Comparison of ENCODE assay signal across 12 mouse cellular contexts in the genomic region with DNA sequence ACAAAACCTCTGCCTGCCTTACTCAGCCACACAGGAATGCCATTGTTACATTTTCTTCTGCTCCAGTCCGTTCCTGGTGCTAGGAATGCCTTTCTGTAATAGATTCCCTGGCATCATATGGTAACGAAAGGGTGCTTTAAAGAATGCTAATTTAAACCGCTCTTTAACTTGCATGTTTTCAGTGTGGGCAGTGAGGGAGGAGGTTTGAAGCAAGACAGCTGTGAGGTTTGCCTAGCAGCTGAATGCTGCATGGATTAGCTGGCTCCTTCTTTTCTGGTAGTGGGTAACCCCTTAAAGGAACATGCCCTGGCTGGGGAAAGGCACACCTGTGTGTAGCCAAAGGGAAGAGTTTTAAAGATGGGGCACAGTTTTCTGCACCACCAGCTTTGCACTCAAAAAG.
DNase-seq lines count a peak whose midpoint lies in the region; ATAC-seq and TF ChIP-seq lines count a peak whose summit lies in the region.
"Had no signal": no experiment of that assay in that cellular context is flagged by ENCODE, and none has a peak within 500 bp of the region (broad histone marks: within the 10 kb centered on the region; RNA-seq: fewer than 3 reads in every experiment).

No protein-coding gene starts in this region.

- no peaks in the 10 kb centered on the region for H3K9me3 ChIP-seq in heart, postnatal 0 days (replicated peaks; ENCODE audit: control insufficient read depth, low read length)
- no peaks in the 10 kb centered on the region for H3K9me3 ChIP-seq in midbrain, embryonic 11.5 days (ENCODE audit: control insufficient read depth, low read length)
- no peaks in the 10 kb centered on the region for H3K9me3 ChIP-seq in midbrain, embryonic 16.5 days (replicated peaks; ENCODE audit: control insufficient read depth, low read length, poor library complexity, severe bottlenecking)
- no peaks in the 10 kb centered on the region for H3K9me3 ChIP-seq in forebrain, embryonic 14.5 days (replicated peaks; ENCODE audit: control insufficient read depth, low read length)
- H3K9me3 ChIP-seq in kidney, embryonic 15.5 days (replicated peaks) = no peaks in the 10 kb centered on the region
- H3K9me3 ChIP-seq: neural tube, embryonic 15.5 days had no signal

- no peak overlapping the region for H3K4me3 ChIP-seq in heart, postnatal 0 days (ENCODE audit: low read depth, low read length)
- no peak overlapping the region for H3K4me3 ChIP-seq in midbrain, embryonic 11.5 days (ENCODE audit: low read depth, low read length)
- H3K4me3 ChIP-seq in midbrain, embryonic 16.5 days (ENCODE audit: low read depth, low read length) = no peak overlapping the region
- H3K4me3 ChIP-seq in forebrain, embryonic 14.5 days (ENCODE audit: low read depth, low read length) = no peak overlapping the region
- H3K4me3 ChIP-seq in kidney, embryonic 15.5 days (replicated peaks) = no peak overlapping the region
- H3K4me3 ChIP-seq: neural tube, embryonic 15.5 days had no signal

- H3K9ac ChIP-seq in heart, postnatal 0 days (replicated peaks; ENCODE audit: low read depth, low read length) = no peak overlapping the region; the same call in 1 of the 2 replicates
- no peak overlapping the region for H3K9ac ChIP-seq in midbrain, embryonic 11.5 days (ENCODE audit: low read length)
- no peak overlapping the region for H3K9ac ChIP-seq in midbrain, embryonic 16.5 days (ENCODE audit: low read depth, low read length)
- H3K9ac ChIP-seq in forebrain, embryonic 14.5 days (ENCODE audit: low read length) = no peak overlapping the region
- H3K9ac ChIP-seq in kidney, embryonic 15.5 days = no peak overlapping the region
- H3K9ac ChIP-seq: neural tube, embryonic 15.5 days had no signal

- 0 out of 2 replicates have a peak, but pooled peaks cover 7% of the 10 kb centered on the region for H3K4me1 ChIP-seq in heart, postnatal 0 days (ENCODE audit: control insufficient read depth, insufficient read depth)
- peaks cover 8% of the 10 kb centered on the region for H3K4me1 ChIP-seq in midbrain, embryonic 11.5 days (ENCODE audit: control insufficient read depth, insufficient read depth, low read length)
- H3K4me1 ChIP-seq in midbrain, embryonic 16.5 days (ENCODE audit: control insufficient read depth, insufficient read depth, low read length) = peaks cover 2% of the 10 kb centered on the region; the same call in 1 of the 2 replicates
- peaks cover 11% of the 10 kb centered on the region for H3K4me1 ChIP-seq in forebrain, embryonic 14.5 days (ENCODE audit: control insufficient read depth, insufficient read depth, low read length)
- peaks cover 9% of the 10 kb centered on the region; the same call in 1 of the 2 replicates for H3K4me1 ChIP-seq in kidney, embryonic 15.5 days

- TF ChIP-seq CTCF in heart, postnatal 0 days (IDR thresholded peaks at IDR 0.05; ENCODE audit: low read depth) = no peak

- DNase-seq in heart, postnatal 0 days (ENCODE audit: low spot score) = no peak
- DNase-seq in heart, adult 18-20 months = no peak
- no peak for DNase-seq in midbrain, embryonic 11.5 days (ENCODE audit: low spot score, missing footprints)
- peak; percentile 69 for DNase-seq in forebrain, embryonic 14.5 days (ENCODE audit: low spot score)
- peak; percentile 12 for DNase-seq in right cerebral cortex, postnatal 14 days
- DNase-seq in layer of hippocampus, postnatal 36 days = no peak
- DNase-seq: cerebellum, adult 2 months; lung, postnatal 36 days had no signal

- peak overlapping the region; percentile 53 for H3K27ac ChIP-seq in heart, postnatal 0 days (ENCODE audit: low read depth)
- H3K27ac ChIP-seq in midbrain, embryonic 11.5 days (ENCODE audit: low read depth, low read length) = no peak overlapping the region
- no peak overlapping the region for H3K27ac ChIP-seq in midbrain, embryonic 16.5 days (ENCODE audit: low read length)
- H3K27ac ChIP-seq in forebrain, embryonic 14.5 days (ENCODE audit: low read depth, low read length) = no peak overlapping the region
- H3K27ac ChIP-seq in kidney, embryonic 15.5 days = no peak overlapping the region
- H3K27ac ChIP-seq: neural tube, embryonic 15.5 days had no signal

- H3K36me3 ChIP-seq in heart, postnatal 0 days (replicated peaks; ENCODE audit: control insufficient read depth, insufficient read depth, low read length) = no peaks in the 10 kb centered on the region
- H3K36me3 ChIP-seq in midbrain, embryonic 11.5 days (ENCODE audit: control insufficient read depth, insufficient read depth, low read length) = no peaks in the 10 kb centered on the region
- no peaks in the 10 kb centered on the region for H3K36me3 ChIP-seq in midbrain, embryonic 16.5 days (ENCODE audit: control insufficient read depth, insufficient read depth, low read length)
- H3K36me3 ChIP-seq in forebrain, embryonic 14.5 days (ENCODE audit: control insufficient read depth, insufficient read depth, low read length) = no peaks in the 10 kb centered on the region
- H3K36me3 ChIP-seq in kidney, embryonic 15.5 days = no peaks in the 10 kb centered on the region
- H3K36me3 ChIP-seq: neural tube, embryonic 15.5 days had no signal

- ATAC-seq in heart, postnatal 0 days (ENCODE audit: insufficient read depth, low read depth) = peak; percentile 17; the same call in 1 of the 2 replicates
- peak; percentile 68 for ATAC-seq in midbrain, embryonic 11.5 days (ENCODE audit: low FRiP score)
- no peak for ATAC-seq in midbrain, embryonic 16.5 days
- ATAC-seq in forebrain, embryonic 14.5 days = peak; percentile 76
- ATAC-seq in kidney, embryonic 15.5 days (replicated peaks; ENCODE audit: low FRiP score) = no peak; the same call in 1 of the 2 replicates
- ATAC-seq: activated CD4-positive, CD25-positive, alpha-beta regulatory T cell, adult 4 months had no signal

- 0% methylated on average over 3 of the region's 3 CpGs for WGBS in heart, postnatal 0 days
- 15% methylated on average over 3 of the region's 3 CpGs for WGBS in midbrain, embryonic 11.5 days
- WGBS in midbrain, embryonic 16.5 days = 11% methylated on average over 3 of the region's 3 CpGs
- WGBS in forebrain, embryonic 14.5 days = under 1% methylated on average over 3 of the region's 3 CpGs
- 10% methylated on average over 3 of the region's 3 CpGs for WGBS in kidney, embryonic 15.5 days

- TF ChIP-seq EP300 in heart, postnatal 0 days (IDR thresholded peaks at IDR 0.05; ENCODE audit: low read depth) = no peak

- peak overlapping the region; percentile 18; the same call in 1 of the 2 replicates for H3K4me2 ChIP-seq in heart, postnatal 0 days (ENCODE audit: low read depth, low read length)
- H3K4me2 ChIP-seq in midbrain, embryonic 11.5 days = no peak overlapping the region
- no peak overlapping the region for H3K4me2 ChIP-seq in midbrain, embryonic 16.5 days (ENCODE audit: low read length)
- no peak overlapping the region for H3K4me2 ChIP-seq in forebrain, embryonic 14.5 days (ENCODE audit: low read length)
- no peak overlapping the region for H3K4me2 ChIP-seq in kidney, embryonic 15.5 days
- H3K4me2 ChIP-seq: neural tube, embryonic 15.5 days had no signal

- no peaks in the 10 kb centered on the region for H3K27me3 ChIP-seq in heart, postnatal 0 days (ENCODE audit: control insufficient read depth, insufficient read depth, low read length)
- H3K27me3 ChIP-seq in midbrain, embryonic 11.5 days (ENCODE audit: control insufficient read depth, insufficient read depth, low read length) = no peaks in the 10 kb centered on the region
- H3K27me3 ChIP-seq in midbrain, embryonic 16.5 days (ENCODE audit: control insufficient read depth, insufficient read depth, low read depth, low read length) = no peaks in the 10 kb centered on the region
- no peaks in the 10 kb centered on the region for H3K27me3 ChIP-seq in forebrain, embryonic 14.5 days (replicated peaks; ENCODE audit: control insufficient read depth, insufficient read depth, low read length)
- H3K27me3 ChIP-seq in kidney, embryonic 15.5 days = no peaks in the 10 kb centered on the region
- H3K27me3 ChIP-seq: neural tube, embryonic 15.5 days had no signal

Comparison
In these comparisons a context has a peak if more than half of its experiments do, and no peak if none do; other contexts are left out.
1. ATAC-seq: peak in heart, postnatal 0 days (single experiment), midbrain, embryonic 11.5 days (single experiment) and forebrain, embryonic 14.5 days (single experiment); none in midbrain, embryonic 16.5 days (single experiment) and kidney, embryonic 15.5 days (single experiment).
2. DNase-seq: peak in forebrain, embryonic 14.5 days (single experiment) and right cerebral cortex, postnatal 14 days (single experiment); none in heart, postnatal 0 days (single experiment), heart, adult 18-20 months (0 of 2), midbrain, embryonic 11.5 days (single experiment) and layer of hippocampus, postnatal 36 days (0 of 2).